Mouse (Mus musculus) hindbrain, embryonic 12.5 days (tissue): Measurements from ENCODE around the gene Cdk4. TPM values are rescaled to one million over a fixed set of nuclear protein-coding genes. Genes with fewer than 3 reads are reported as not detected.
"Not testable (repeated sequence)": the region's sequence is repeated elsewhere in the genome, so short reads cannot be mapped to it uniquely, and the experiment has no call there.

Experiments used
- ATAC-seq: fragments of 200-750 bp; cut with Nextera tagmentation; 2 replicates; pipeline ENCODE4 v1.8.0; 2017; ENCODE audit warnings: moderate TSS enrichment; ENCODE audit not compliant: low FRiP score
- H3K27ac ChIP-seq: fragments of 300-500 bp; sonication (generic); 2 replicates; pipeline ENCODE4 v1.5.1; 2016; ENCODE audit warnings: mild to moderate bottlenecking
- H3K27me3 ChIP-seq: fragments of 300-500 bp; sonication (generic); 2 replicates; pipeline ENCODE4 v1.6.1; 2016; ENCODE audit warnings: mild to moderate bottlenecking
- H3K36me3 ChIP-seq: fragments of 300-500 bp; sonication (generic); 2 replicates; pipeline ENCODE4 v1.6.1; 2016; ENCODE audit warnings: mild to moderate bottlenecking
- H3K4me1 ChIP-seq: fragments of 300-500 bp; sonication (generic); 2 replicates; pipeline ENCODE4 v1.6.1; 2016
- H3K4me2 ChIP-seq: fragments of 300-500 bp; sonication (generic); replicated peaks from 2 replicates; pipeline ENCODE4 v1.6.1; 2016; ENCODE audit warnings: mild to moderate bottlenecking
- H3K4me3 ChIP-seq: fragments of 300-500 bp; sonication (generic); 2 replicates; pipeline ENCODE4 v1.5.1; 2016; ENCODE audit warnings: mild to moderate bottlenecking
- H3K9ac ChIP-seq: fragments of 300-500 bp; sonication (generic); 2 replicates; pipeline ENCODE4 v1.6.1; 2016; ENCODE audit warnings: mild to moderate bottlenecking, moderate library complexity
- H3K9me3 ChIP-seq: fragments of 300-500 bp; sonication (generic); replicated peaks from 2 replicates; pipeline ENCODE4 v1.6.1; 2016; ENCODE audit warnings: mild to moderate bottlenecking
- WGBS: fragments of 180-500 bp; shearing (Covaris S2); methylation state at CpG from one replicate; pipeline ENCODE4 v1.1.7; 2016; 5-methylcytosine and 5-hydroxymethylcytosine counted together
- polyA plus RNA-seq: library from polyadenylated mRNA; unstranded; fragments of >200 nt; fragmentation: Nextera tagmentation; extraction: Ambion mirVana; gene quantifications from 2 replicates; pipeline ENCODE4 v1.2.1, GENCODE M21; 2016

Cdk4 gene
- polyA plus RNA-seq, 1 experiment from 2014 or later = 1,814 TPM

- ATAC-seq = no peak
Measured at GRCm38 (mm10) chr10:127059174-127059967, 4.0 kb upstream of the Cdk4 start.

GRCm38 (mm10) chr10:127059968-127060916, 3.1 kb upstream of the Cdk4 start, which contains the start of gene March9:
March9 (minus strand) TSS chr10:127060184.
- ATAC-seq = peak; percentile 30
- 0 out of 2 replicates have a peak, but pooled peaks cover 6% of the 10 kb centered on the region for H3K27me3 ChIP-seq
- peak within 1 kb of the TSS; percentile 99 for H3K9ac ChIP-seq
- H3K9me3 ChIP-seq = no peaks in the 10 kb centered on the region
- peak within 1 kb of the TSS; percentile 97 for H3K27ac ChIP-seq
- peak within 1 kb of the TSS; percentile 94 for H3K4me2 ChIP-seq
- H3K4me3 ChIP-seq = peak within 1 kb of the TSS; percentile 94
- WGBS = under 1% methylated on average over 54 of the region's 72 CpGs
- peaks cover 27% of the 10 kb centered on the region for H3K36me3 ChIP-seq
- peaks cover 46% of the 10 kb centered on the region for H3K4me1 ChIP-seq

More at GRCm38 (mm10) chr10:127059174-127059967, 4.0 kb upstream of the Cdk4 start:
- peak overlapping the region; percentile 94 for H3K4me2 ChIP-seq
- 0 out of 2 replicates have a peak, but pooled peaks cover 6% of the 10 kb centered on the region for H3K27me3 ChIP-seq
- H3K4me1 ChIP-seq = peaks cover 37% of the 10 kb centered on the region
- peaks cover 29% of the 10 kb centered on the region for H3K36me3 ChIP-seq
- no peaks in the 10 kb centered on the region for H3K9me3 ChIP-seq
- peak overlapping the region; percentile 99 for H3K9ac ChIP-seq
- peak overlapping the region; percentile 94 for H3K4me3 ChIP-seq
- peak overlapping the region; percentile 97 for H3K27ac ChIP-seq
- under 1% methylated on average over 47 of the region's 92 CpGs for WGBS

- H3K36me3 ChIP-seq = peaks cover 28% of the 10 kb centered on the region
- WGBS = 39% methylated on average over 5 of the region's 5 CpGs
- peak overlapping the region; percentile 94 for H3K4me2 ChIP-seq
- peaks cover 48% of the 10 kb centered on the region for H3K4me1 ChIP-seq
- peak overlapping the region; percentile 94 for H3K4me3 ChIP-seq
- peak overlapping the region; percentile 97 for H3K27ac ChIP-seq
- ATAC-seq = no peak
- peak overlapping the region; percentile 99 for H3K9ac ChIP-seq
- H3K27me3 ChIP-seq = 0 out of 2 replicates have a peak, but pooled peaks cover 6% of the 10 kb centered on the region
- H3K9me3 ChIP-seq = no peaks in the 10 kb centered on the region
Measured at GRCm38 (mm10) chr10:127061085-127061484, 2.2 kb upstream of the Cdk4 start.

- 0 out of 2 replicates have a peak, but pooled peaks cover 4% of the 10 kb centered on the region for H3K27me3 ChIP-seq
- peak overlapping the region; percentile 94 for H3K4me2 ChIP-seq
- peak overlapping the region; percentile 94; the same call in 1 of the 2 replicates for H3K4me3 ChIP-seq
- H3K4me1 ChIP-seq = peaks cover 47% of the 10 kb centered on the region
- peak overlapping the region; percentile 97 for H3K27ac ChIP-seq
- no peak for ATAC-seq
- peaks cover 28% of the 10 kb centered on the region for H3K36me3 ChIP-seq
- H3K9me3 ChIP-seq = no peaks in the 10 kb centered on the region
- H3K9ac ChIP-seq = no peak overlapping the region
- WGBS = 73% methylated on average over 2 of the region's 2 CpGs
Measured at GRCm38 (mm10) chr10:127061513-127061912, 1.8 kb upstream of the Cdk4 start.

- H3K9ac ChIP-seq, H3K9me3 ChIP-seq, H3K27ac ChIP-seq, H3K4me3 ChIP-seq, H3K4me2 ChIP-seq, H3K27me3 ChIP-seq, ATAC-seq: not testable (repeated sequence)
- 89% methylated on average over 4 of the region's 4 CpGs for WGBS
- H3K4me1 ChIP-seq = peaks cover 51% of the 10 kb centered on the region
- H3K36me3 ChIP-seq = peaks cover 30% of the 10 kb centered on the region
Measured at GRCm38 (mm10) chr10:127062101-127062500, 1.2 kb upstream of the Cdk4 start.

GRCm38 (mm10) chr10:127062503-127062902, 831 bp upstream of the Cdk4 start:
- H3K27ac ChIP-seq = peak overlapping the region; percentile 72; the same call in 1 of the 2 replicates
- H3K4me2 ChIP-seq = no peak overlapping the region
- 81% methylated on average over 5 of the region's 5 CpGs for WGBS
- H3K4me1 ChIP-seq = peaks cover 51% of the 10 kb centered on the region
- no peak for ATAC-seq
- H3K36me3 ChIP-seq = peaks cover 30% of the 10 kb centered on the region
- no peak overlapping the region for H3K9ac ChIP-seq
- no peak overlapping the region for H3K4me3 ChIP-seq
- 0 out of 2 replicates have a peak, but pooled peaks cover 4% of the 10 kb centered on the region for H3K27me3 ChIP-seq
- H3K9me3 ChIP-seq = no peaks in the 10 kb centered on the region

GRCm38 (mm10) chr10:127063913-127064870, 858 bp downstream of the Cdk4 start:
- Histone ChIP-seq H3K9ac (peak overlapping the region; percentile 95), H3K4me1 (peaks cover 52% of the 10 kb centered on the region), H3K4me2 (peak overlapping the region; percentile 86), H3K4me3 (peak overlapping the region; percentile 85), H3K27me3 (0 out of 2 replicates have a peak, but pooled peaks cover under 1% of the 10 kb centered on the region), H3K27ac (peak overlapping the region; percentile 87), H3K9me3 (no peaks in the 10 kb centered on the region), H3K36me3 (peaks cover 37% of the 10 kb centered on the region)
- whole genome bisulfite sequencing = 15% methylated on average over 37 of the region's 37 CpGs
- no peak; the same call in 1 of the 2 replicates for ATAC-seq

- Histone ChIP-seq H3K4me3 (no peak overlapping the region), H3K27me3 (no peaks in the 10 kb centered on the region), H3K27ac (no peak overlapping the region), H3K36me3 (peaks cover 37% of the 10 kb centered on the region), H3K9me3 (no peaks in the 10 kb centered on the region), H3K4me1 (peaks cover 51% of the 10 kb centered on the region), H3K4me2 (no peak overlapping the region), H3K9ac (peak overlapping the region; percentile 18; the same call in 1 of the 2 replicates)
- WGBS = 91% methylated on average over 9 of the region's 9 CpGs
- no peak for ATAC-seq
Measured at GRCm38 (mm10) chr10:127065981-127066380, 2.6 kb downstream of the Cdk4 start.

GRCm38 (mm10) chr10:127066519-127067018, 3.2 kb downstream of the Cdk4 start:
- Histone ChIP-seq H3K4me1 (peaks cover 49% of the 10 kb centered on the region), H3K4me2 (no peak overlapping the region), H3K27ac (peak overlapping the region; percentile 69), H3K9ac (no peak overlapping the region), H3K27me3 (no peaks in the 10 kb centered on the region), H3K9me3 (no peaks in the 10 kb centered on the region), H3K36me3 (peaks cover 37% of the 10 kb centered on the region), H3K4me3 (no peak overlapping the region)
- WGBS = 90% methylated on average over 14 of the region's 14 CpGs
- ATAC-seq = no peak

- Histone ChIP-seq H3K4me1 (peaks cover 45% of the 10 kb centered on the region), H3K9me3 (no peaks in the 10 kb centered on the region), H3K36me3 (peaks cover 37% of the 10 kb centered on the region), H3K9ac (peak overlapping the region; percentile 76), H3K27ac (peak overlapping the region; percentile 94; the same call in 1 of the 2 replicates), H3K27me3 (no peaks in the 10 kb centered on the region), H3K4me3 (peak overlapping the region; percentile 58), H3K4me2 (peak overlapping the region; percentile 96)
- WGBS = 84% methylated on average over 9 of the region's 9 CpGs
- ATAC-seq = no peak
Measured at GRCm38 (mm10) chr10:127068360-127069038, 5.2 kb downstream of the Cdk4 start.
